Mouse (Mus musculus) intestine, embryonic 16.5 days (tissue): ENCODE results near the gene Gpr132. TPM values are rescaled to one million over a fixed set of nuclear protein-coding genes. Genes with fewer than 3 reads are reported as not detected.

Source experiments
- ATAC-seq: fragments of 200-750 bp; cut with Nextera tagmentation; 2 replicates; pipeline ENCODE4 v1.8.0; 2017; ENCODE audit warnings: moderate TSS enrichment, moderate library complexity
- H3K27ac ChIP-seq: fragments of 300-500 bp; sonication (generic); 2 replicates; pipeline ENCODE4 v1.5.1; 2014; ENCODE audit warnings: mild to moderate bottlenecking, low read length
- H3K27me3 ChIP-seq: fragments of 300-500 bp; sonication (generic); replicated peaks from 2 replicates; pipeline ENCODE4 v1.6.1; 2014; ENCODE audit warnings: low read length, control low read depth, mixed read lengths; ENCODE audit not compliant: control insufficient read depth, insufficient read depth
- H3K36me3 ChIP-seq: fragments of 300-500 bp; sonication (generic); 2 replicates; pipeline ENCODE4 v1.6.1; 2014; ENCODE audit warnings: low read length, control low read depth; ENCODE audit not compliant: control insufficient read depth, insufficient read depth
- H3K4me1 ChIP-seq: fragments of 300-500 bp; sonication (generic); 2 replicates; pipeline ENCODE4 v1.6.1; 2014; ENCODE audit warnings: low read length, control low read depth, mixed read lengths; ENCODE audit not compliant: control insufficient read depth, insufficient read depth
- H3K4me2 ChIP-seq: fragments of 300-500 bp; sonication (generic); 2 replicates; pipeline ENCODE4 v1.6.1; 2014; ENCODE audit warnings: low read depth, low read length, control low read depth
- H3K4me3 ChIP-seq: fragments of 300-500 bp; sonication (generic); 2 replicates; pipeline ENCODE4 v1.5.1; 2014; ENCODE audit warnings: mild to moderate bottlenecking, low read length
- H3K9ac ChIP-seq: fragments of 300-500 bp; sonication (generic); 2 replicates; pipeline ENCODE4 v1.6.1; 2014; ENCODE audit warnings: low read depth, low read length
- H3K9me3 ChIP-seq: fragments of 300-500 bp; sonication (generic); 2 replicates; pipeline ENCODE4 v1.6.1; 2016; ENCODE audit warnings: low read length, control low read depth; ENCODE audit not compliant: control insufficient read depth
- WGBS: fragments of 180-500 bp; shearing (Covaris S2); extraction: QIAGEN DNeasy Blood & Tissue Kit; methylation state at CpG from one replicate; pipeline ENCODE4 v1.1.7; 2014; 5-methylcytosine and 5-hydroxymethylcytosine counted together
- polyA plus RNA-seq: library from polyadenylated mRNA; unstranded; fragments of >200 nt; fragmentation: Nextera tagmentation; extraction: Ambion mirVana; gene quantifications from 2 replicates; pipeline ENCODE4 v1.2.1, GENCODE M21; 2015

Gpr132 gene
- polyA plus RNA-seq, result 0.40 and 0.48 TPM in 2 replicates

DNA sequence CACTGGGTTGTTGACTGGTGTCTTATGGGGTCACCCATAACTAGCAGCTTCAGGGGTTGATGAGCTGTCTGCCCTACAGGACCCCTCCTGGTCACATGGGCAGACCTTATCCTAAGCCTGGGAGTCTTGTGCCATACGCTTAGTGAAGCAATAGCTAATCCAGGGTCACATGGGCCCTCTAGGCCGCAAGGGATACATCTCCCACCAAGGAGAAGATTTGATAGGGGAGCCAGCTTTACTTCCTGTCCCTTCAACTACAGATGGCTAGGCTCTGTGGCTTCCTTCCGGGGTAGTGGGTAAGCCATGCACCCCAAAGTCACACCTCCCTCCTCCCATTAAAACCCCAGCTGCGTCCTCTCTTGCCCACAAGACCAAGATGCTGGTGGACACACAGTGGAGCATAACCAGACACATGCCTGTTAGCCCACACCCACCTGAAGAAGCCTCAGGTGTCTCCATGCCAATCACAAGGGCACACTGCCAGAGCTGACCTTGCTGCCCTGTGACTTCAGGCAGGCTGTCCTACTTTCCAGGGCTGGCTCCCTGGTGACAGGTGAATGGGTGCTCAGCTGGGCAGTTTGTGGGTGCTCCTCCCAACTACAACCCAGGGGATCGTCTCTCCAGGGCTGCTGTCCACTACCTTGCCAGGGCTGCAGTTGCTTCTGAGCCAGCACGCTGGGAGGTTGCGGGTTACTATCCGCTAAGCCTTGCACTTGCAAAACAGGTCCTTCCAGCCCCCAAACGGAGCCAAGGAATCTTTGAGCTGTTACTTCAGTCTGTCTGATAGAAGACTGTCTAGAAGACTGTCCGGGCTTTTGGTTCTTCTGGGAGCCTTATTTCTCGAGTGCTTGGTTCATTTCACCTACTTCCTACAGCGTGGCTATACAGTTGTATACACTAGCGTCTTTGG lies at the start of gene Gpr132:
Gpr132 (minus strand) TSS at position 51 of the 910 bp plus-strand sequence.
- no peaks in the 10 kb centered on the region for H3K36me3 ChIP-seq
- H3K27ac ChIP-seq, result 0 out of 2 replicates have a peak within 1 kb of the TSS, but pooled peaks have one; percentile 14
- no peaks in the 10 kb centered on the region for H3K9me3 ChIP-seq
- no peak within 1 kb of the TSS for H3K4me3 ChIP-seq
- 53% methylated on average over 13 of the region's 13 CpGs for WGBS
- H3K9ac ChIP-seq, result 0 out of 2 replicates have a peak within 1 kb of the TSS, but pooled peaks have one; percentile 37
- 0 out of 2 replicates have a peak, but pooled peaks cover 3% of the 10 kb centered on the region for H3K27me3 ChIP-seq
- peaks cover 22% of the 10 kb centered on the region; the same call in 1 of the 2 replicates for H3K4me1 ChIP-seq
- no peak for ATAC-seq
- no peak within 1 kb of the TSS for H3K4me2 ChIP-seq

- no peak overlapping the region for H3K27ac ChIP-seq
- no peaks in the 10 kb centered on the region for H3K36me3 ChIP-seq
- WGBS, result 77% methylated on average over 11 of the region's 11 CpGs
- no peak overlapping the region for H3K4me2 ChIP-seq
- H3K4me1 ChIP-seq, result peaks cover 9% of the 10 kb centered on the region; the same call in 1 of the 2 replicates
- no peak overlapping the region for H3K4me3 ChIP-seq
- H3K9ac ChIP-seq, result no peak overlapping the region
- no peak for ATAC-seq
- no peaks in the 10 kb centered on the region for H3K27me3 ChIP-seq
- H3K9me3 ChIP-seq, result no peaks in the 10 kb centered on the region
These were observed 49.5 kb upstream of the Gpr132 start for GRCm38 (mm10) chr12:112917486-112917885.

DNA sequence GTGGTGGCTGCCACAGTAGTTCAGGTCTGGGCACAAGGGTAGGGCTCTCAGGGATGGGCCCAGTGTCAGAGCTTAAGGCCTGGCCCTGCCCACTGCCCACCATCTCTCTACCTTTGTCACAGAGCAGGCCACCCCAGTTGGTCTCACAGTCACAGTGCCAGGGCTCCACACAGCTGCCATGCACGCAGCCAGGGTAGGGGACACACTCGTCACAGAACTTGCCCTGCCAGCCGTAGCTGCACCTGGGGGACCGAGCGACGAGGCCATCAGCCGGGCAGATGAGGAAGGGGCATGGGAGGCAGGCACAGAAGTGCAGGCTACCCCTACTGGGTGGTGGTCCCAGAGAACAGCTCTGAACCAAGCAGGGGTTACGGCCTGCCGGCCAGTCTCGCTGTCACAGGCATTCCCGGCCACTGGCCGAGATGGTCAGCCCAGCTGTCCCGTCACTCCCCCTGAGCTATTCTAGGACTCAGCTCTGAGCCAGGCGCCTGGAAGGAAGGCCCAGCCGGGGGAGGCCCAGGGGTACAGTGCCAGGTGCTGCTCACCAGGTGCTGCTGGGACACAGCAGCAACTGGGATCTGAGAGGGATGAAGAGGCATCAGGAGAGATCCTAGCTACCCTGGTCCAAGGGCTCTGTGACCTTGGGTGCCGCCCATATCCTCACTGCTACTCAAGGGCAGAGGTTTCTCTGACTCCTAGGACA lies 48.8 kb upstream of the Gpr132 start:
- H3K4me3 ChIP-seq, result no peak overlapping the region
- no peak overlapping the region for H3K9ac ChIP-seq
- 83% methylated on average over 16 of the region's 16 CpGs for whole genome bisulfite sequencing
- no peak overlapping the region for H3K27ac ChIP-seq
- no peaks in the 10 kb centered on the region for H3K27me3 ChIP-seq
- no peak overlapping the region for H3K4me2 ChIP-seq
- H3K9me3 ChIP-seq, result no peaks in the 10 kb centered on the region
- H3K36me3 ChIP-seq, result no peaks in the 10 kb centered on the region
- no peak for ATAC-seq
- peaks cover 9% of the 10 kb centered on the region; the same call in 1 of the 2 replicates for H3K4me1 ChIP-seq

DNA sequence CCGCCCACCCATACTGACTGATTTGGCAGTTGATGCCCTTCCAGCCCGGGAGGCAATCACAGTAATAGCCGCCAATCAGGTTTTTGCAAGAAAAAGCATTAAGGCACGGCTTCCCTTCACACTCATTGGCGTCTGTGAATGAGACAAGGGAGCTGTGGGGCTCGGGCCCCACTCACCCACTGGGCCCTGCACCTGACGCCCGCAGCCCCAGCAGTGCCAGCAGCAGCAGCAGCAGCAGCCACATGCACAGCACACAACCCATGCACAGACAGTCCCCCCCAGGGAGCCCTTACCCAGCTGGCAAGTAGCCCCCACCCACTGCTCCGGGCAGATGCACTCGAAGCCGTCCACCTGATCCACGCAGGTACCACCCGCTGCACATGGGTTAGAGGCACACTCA lies 47.6 kb upstream of the Gpr132 start:
- Histone ChIP-seq H3K4me1 (peaks cover 9% of the 10 kb centered on the region; the same call in 1 of the 2 replicates), H3K9ac (no peak overlapping the region), H3K4me2 (no peak overlapping the region), H3K27me3 (no peaks in the 10 kb centered on the region), H3K36me3 (no peaks in the 10 kb centered on the region), H3K27ac (no peak overlapping the region), H3K4me3 (no peak overlapping the region), H3K9me3 (no peaks in the 10 kb centered on the region)
- ATAC-seq, result peak; percentile 2; the same call in 1 of the 2 replicates
- 75% methylated on average over 13 of the region's 13 CpGs for WGBS

- no peak for ATAC-seq
- Histone ChIP-seq H3K4me2 (no peak overlapping the region), H3K27ac (no peak overlapping the region), H3K27me3 (no peaks in the 10 kb centered on the region), H3K4me1 (peaks cover 9% of the 10 kb centered on the region; the same call in 1 of the 2 replicates), H3K36me3 (no peaks in the 10 kb centered on the region), H3K4me3 (no peak overlapping the region), H3K9ac (no peak overlapping the region), H3K9me3 (no peaks in the 10 kb centered on the region)
- WGBS, result 74% methylated on average over 11 of the region's 11 CpGs
These were observed 46.5 kb upstream of the Gpr132 start for GRCm38 (mm10) chr12:112914527-112914926.

- 90% methylated on average over 28 of the region's 28 CpGs for WGBS
- ATAC-seq, result no peak
- Histone ChIP-seq H3K27ac (no peak overlapping the region), H3K4me1 (peaks cover 9% of the 10 kb centered on the region; the same call in 1 of the 2 replicates), H3K9me3 (no peaks in the 10 kb centered on the region), H3K4me3 (no peak overlapping the region), H3K27me3 (no peaks in the 10 kb centered on the region), H3K36me3 (no peaks in the 10 kb centered on the region), H3K9ac (no peak overlapping the region), H3K4me2 (no peak overlapping the region)
These were observed 45.1 kb upstream of the Gpr132 start for GRCm38 (mm10) chr12:112912951-112913745.

DNA sequence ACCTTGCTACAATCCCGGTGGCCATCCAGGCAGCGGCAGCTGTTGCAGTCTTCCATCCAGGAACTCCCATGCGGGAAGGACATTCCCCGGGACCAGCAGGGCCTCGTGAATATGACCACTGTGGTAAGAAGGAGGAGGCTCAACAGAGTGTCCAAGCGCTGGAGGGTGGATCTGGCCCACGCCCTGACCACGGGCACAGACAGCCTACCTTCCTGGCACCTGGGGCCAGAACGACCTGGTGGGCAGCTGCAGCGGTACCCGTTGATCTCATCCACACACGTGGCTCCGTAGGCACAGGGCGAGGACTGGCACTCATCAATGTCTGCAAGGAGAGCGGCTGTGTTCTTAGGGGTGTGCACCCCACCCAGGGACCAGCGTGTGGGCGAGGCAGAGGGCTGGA lies 43.7 kb upstream of the Gpr132 start:
- no peak overlapping the region for H3K9ac ChIP-seq
- peaks cover 9% of the 10 kb centered on the region; the same call in 1 of the 2 replicates for H3K4me1 ChIP-seq
- no peaks in the 10 kb centered on the region for H3K9me3 ChIP-seq
- no peak for ATAC-seq
- H3K27me3 ChIP-seq, result no peaks in the 10 kb centered on the region
- H3K4me3 ChIP-seq, result no peak overlapping the region
- no peak overlapping the region for H3K4me2 ChIP-seq
- no peak overlapping the region for H3K27ac ChIP-seq
- no peaks in the 10 kb centered on the region for H3K36me3 ChIP-seq
- WGBS, result 84% methylated on average over 17 of the region's 17 CpGs

DNA sequence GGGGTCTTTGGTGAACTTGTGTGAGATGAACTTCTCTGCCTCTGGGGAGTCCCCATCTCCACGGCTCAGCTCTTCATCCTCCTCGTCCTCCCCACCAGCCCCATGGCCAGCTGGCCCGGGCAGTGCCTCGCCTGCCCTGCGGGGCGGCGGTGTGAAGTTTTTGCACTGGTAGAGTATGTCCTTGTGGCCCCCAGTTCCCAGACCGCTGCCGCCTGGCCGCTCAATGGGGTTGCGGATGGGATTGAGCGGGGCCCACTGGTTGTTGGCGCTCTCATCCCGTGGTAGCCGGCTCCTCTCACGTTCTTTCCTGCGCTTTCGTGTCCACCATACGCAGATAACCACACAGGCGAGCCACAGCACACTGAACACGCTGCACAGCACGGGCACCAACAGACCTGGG lies 41.0 kb upstream of the Gpr132 start:
- no peak overlapping the region for H3K27ac ChIP-seq
- H3K36me3 ChIP-seq, result no peaks in the 10 kb centered on the region
- H3K4me1 ChIP-seq, result no peaks in the 10 kb centered on the region
- ATAC-seq, result no peak
- no peaks in the 10 kb centered on the region for H3K9me3 ChIP-seq
- no peak overlapping the region for H3K4me2 ChIP-seq
- H3K9ac ChIP-seq, result no peak overlapping the region
- 92% methylated on average over 22 of the region's 22 CpGs for WGBS
- H3K27me3 ChIP-seq, result no peaks in the 10 kb centered on the region
- no peak overlapping the region for H3K4me3 ChIP-seq
